Mouse (Mus musculus) cerebellum, adult 2 months (tissue): ENCODE measurements at regions not wholly inside any gene's neighbourhood (a gene's known extent, or its start where the extent isn't known, plus 50 kb on each side); places are given as distances from the start of the nearest gene placed in this dataset.

Source experiments
- CTCF ChIP-seq: fragments of 200-500 bp; IDR thresholded peaks from 2 replicates; pipeline ENCODE4 v1.5.1; 2011; ENCODE audit warnings: low read depth, mild to moderate bottlenecking, control low read depth, low read length, moderate library complexity, borderline replicate concordance; ENCODE audit not compliant: insufficient read depth
- POLR2A ChIP-seq: fragments of 200-500 bp; IDR thresholded peaks from 2 replicates; pipeline ENCODE4 v1.6.1; 2011; ENCODE audit warnings: low read length, control low read depth, borderline replicate concordance; ENCODE audit not compliant: insufficient read depth

DNA sequence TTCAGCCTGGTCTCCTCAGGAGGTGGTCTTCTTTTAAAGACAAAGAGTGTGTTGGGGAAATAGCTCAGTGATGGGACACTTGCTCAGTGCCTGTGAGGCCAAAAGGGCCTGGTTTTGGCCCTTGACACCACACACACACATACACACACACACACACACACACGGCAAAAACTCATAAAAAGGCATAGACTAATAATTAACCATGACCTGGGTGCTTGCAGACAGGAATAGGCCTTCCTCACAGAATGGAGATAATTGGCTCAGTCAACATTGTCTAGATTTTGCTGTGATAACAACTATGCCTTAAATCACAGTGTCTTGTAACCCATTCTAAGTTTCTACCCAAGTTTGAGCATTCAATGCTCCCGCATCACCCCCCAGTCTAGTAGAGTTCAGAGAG is 158.5 kb downstream of the Emp1 start:
- no peak for TF ChIP-seq POLR2A
- TF ChIP-seq CTCF, result no peak
